Mouse (Mus musculus) bone marrow, adult 2 months (tissue): ENCODE results near the gene 2210011C24Rik. TPM values are rescaled to one million over a fixed set of nuclear protein-coding genes. Genes with fewer than 3 reads are reported as not detected.
"Not testable (repeated sequence)": the region's sequence is repeated elsewhere in the genome, so short reads cannot be mapped to it uniquely, and the experiment has no call there.

ENCODE experiments used
- H3K27ac ChIP-seq: fragments of 200-500 bp; 2 replicates; pipeline ENCODE4 v1.5.1; 2012; ENCODE audit warnings: low read depth, mild to moderate bottlenecking, control low read depth, inconsistent platforms, low read length; ENCODE audit not compliant: control insufficient read depth, poor library complexity, insufficient read depth
- H3K4me1 ChIP-seq: fragments of 200-500 bp; 2 replicates; pipeline ENCODE4 v1.6.1; 2011; ENCODE audit warnings: low read length; ENCODE audit not compliant: control insufficient read depth, insufficient read depth
- H3K4me3 ChIP-seq: fragments of 200-500 bp; replicated peaks from 2 replicates; pipeline ENCODE3; 2011; ENCODE audit warnings: mild to moderate bottlenecking, low read depth, low read length, control low read depth; ENCODE audit not compliant: control insufficient read depth
- CTCF ChIP-seq: fragments of 200-500 bp; IDR thresholded peaks from 2 replicates; pipeline ENCODE4 v1.5.1; 2011; ENCODE audit warnings: low read length, control low read depth; ENCODE audit not compliant: control insufficient read depth, insufficient read depth
- POLR2A ChIP-seq: fragments of 200-500 bp; IDR thresholded peaks from 2 replicates; pipeline ENCODE4 v1.6.1; 2011; ENCODE audit warnings: low read depth, mild to moderate bottlenecking, control low read depth, low read length, borderline replicate concordance; ENCODE audit not compliant: control insufficient read depth
- WGBS: fragments of 180-500 bp; shearing (Covaris S2); methylation state at CpG from one replicate; pipeline ENCODE4 v1.1.7; 2018; 5-methylcytosine and 5-hydroxymethylcytosine counted together
- polyA plus RNA-seq: library from polyadenylated mRNA; stranded (reverse); fragments of >200 nt; gene quantifications from 2 replicates; pipeline ENCODE4 v1.2.4, GENCODE M21; 2011; ENCODE audit warnings: low replicate concordance; ENCODE audit not compliant: missing spikeins, insufficient read depth, insufficient read length

Gene 2210011C24Rik
- polyA plus RNA-seq, 1 experiment: not detected

DNA sequence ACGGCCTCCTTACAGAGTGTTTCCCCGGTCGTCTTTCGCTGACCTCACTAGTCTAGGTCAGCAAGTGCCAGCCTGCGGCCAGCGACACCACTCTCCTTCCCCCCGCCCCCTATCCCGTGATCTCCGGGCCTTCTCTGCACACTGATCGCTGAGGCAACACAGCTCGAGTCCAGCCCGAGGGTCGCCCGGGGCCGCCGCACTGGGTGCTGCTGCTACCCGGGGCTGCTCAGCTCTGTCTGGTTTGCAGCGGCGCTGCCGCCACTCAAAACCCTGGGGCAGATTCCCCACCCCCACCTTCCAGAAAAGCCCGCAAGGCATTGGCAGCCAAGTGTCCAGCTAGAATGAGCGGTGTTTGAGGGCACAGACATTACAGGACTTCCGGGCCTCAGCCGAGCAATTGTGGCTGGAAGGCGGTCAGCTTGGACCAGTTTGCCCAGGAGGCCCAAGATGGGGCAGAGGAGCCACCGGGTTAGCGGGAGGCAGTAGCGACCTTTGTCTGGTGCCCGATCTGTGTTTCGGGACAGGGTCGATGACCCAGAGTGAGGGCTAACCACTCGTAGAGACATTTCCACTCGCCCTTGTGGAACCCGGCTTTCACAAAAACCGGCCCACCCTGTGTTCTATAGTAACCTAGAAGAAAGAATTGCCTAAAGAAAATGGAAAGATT, 661 bp upstream of the 2210011C24Rik start:
- no peak overlapping the region for H3K27ac ChIP-seq
- 24% methylated on average over 35 of the region's 35 CpGs for WGBS
- no peak overlapping the region for H3K4me3 ChIP-seq
- TF ChIP-seq CTCF (no peak), POLR2A (no peak)
- no peaks in the 10 kb centered on the region for H3K4me1 ChIP-seq

GRCm38 (mm10) chr8:84010625-84011611, 1.1 kb downstream of the 2210011C24Rik start:
- WGBS: 3% methylated on average over 83 of the region's 83 CpGs
- TF ChIP-seq CTCF: peak; percentile 55; the same call in 1 of the 2 replicates
- no peak for TF ChIP-seq POLR2A

DNA sequence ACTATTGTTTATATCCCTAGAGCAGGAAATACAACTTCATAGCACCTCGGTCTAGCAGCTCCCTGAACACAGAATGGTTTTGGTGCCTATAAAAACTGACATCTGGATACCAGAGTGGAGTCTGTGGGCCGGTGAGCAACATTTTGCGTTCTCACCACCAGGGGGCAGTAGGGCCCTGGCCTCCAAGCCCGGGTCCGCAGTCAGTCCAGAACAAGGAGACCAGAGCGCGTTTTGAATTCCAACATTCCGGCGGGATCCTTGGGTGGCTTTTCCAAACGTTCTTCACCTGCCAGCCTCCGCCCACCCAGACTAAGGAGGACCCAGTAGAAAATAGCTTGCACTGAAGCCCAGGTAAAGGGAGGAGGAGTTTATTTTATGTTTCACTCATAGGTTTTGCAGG, 2.1 kb downstream of the 2210011C24Rik start:
- H3K27ac ChIP-seq: no peak overlapping the region
- WGBS: 1% methylated on average over 11 of the region's 11 CpGs
- H3K4me3 ChIP-seq: no peak overlapping the region
- no peaks in the 10 kb centered on the region for H3K4me1 ChIP-seq
- TF ChIP-seq POLR2A: no peak
- TF ChIP-seq CTCF: peak; percentile 97

More at GRCm38 (mm10) chr8:84010625-84011611, 1.1 kb downstream of the 2210011C24Rik start:
- Histone ChIP-seq H3K4me3 (peak overlapping the region; percentile 44), H3K27ac (no peak overlapping the region; the same call in 1 of the 2 replicates), H3K4me1 (no peaks in the 10 kb centered on the region)

DNA sequence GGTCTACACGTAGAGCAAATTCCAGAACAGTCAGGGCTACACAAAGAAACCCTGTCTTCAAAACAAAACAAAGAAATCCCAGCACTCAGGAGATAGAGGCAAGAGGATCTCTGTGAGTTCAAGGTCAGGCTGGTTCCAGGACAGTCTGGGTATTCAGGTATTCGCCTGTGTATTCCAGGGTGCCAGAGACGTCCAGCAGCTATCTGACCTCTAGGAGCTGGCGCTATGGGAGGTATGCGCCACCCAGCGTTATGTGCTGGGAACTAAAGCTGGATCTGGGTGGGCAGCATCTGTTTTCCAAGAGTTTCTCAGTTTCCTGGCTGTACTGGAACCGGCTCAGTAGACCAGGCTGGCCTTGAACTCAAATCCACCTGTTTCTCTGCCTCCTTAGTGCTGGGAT, 3.6 kb downstream of the 2210011C24Rik start:
- WGBS: 67% methylated on average over 7 of the region's 7 CpGs
- no peak overlapping the region for H3K27ac ChIP-seq
- TF ChIP-seq CTCF: no peak
- no peak for TF ChIP-seq POLR2A
- H3K4me1 ChIP-seq: no peaks in the 10 kb centered on the region
- H3K4me3 ChIP-seq: no peak overlapping the region

DNA sequence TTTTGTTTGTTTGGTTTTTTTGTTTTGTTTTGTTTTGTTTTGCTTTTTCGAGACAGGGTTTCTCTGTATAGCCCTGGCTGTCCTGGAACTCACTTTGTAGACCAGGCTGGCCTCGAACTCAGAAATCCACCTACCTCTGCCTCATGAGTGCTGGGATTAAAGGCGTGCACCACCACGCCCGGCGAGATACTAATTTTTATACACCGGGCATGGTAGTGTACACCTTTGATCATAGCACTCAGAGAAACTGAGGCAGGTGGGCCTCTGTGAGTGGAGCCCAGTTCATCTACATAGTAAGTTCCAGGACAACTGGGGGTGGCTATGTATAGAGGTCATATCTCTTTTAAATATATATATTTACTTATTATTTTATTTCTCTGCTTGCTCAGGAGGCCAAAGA, 6.5 kb downstream of the 2210011C24Rik start:
- 89% methylated on average over 7 of the region's 7 CpGs for WGBS
- H3K4me1 ChIP-seq, H3K27ac ChIP-seq, H3K4me3 ChIP-seq: not testable (repeated sequence)

DNA sequence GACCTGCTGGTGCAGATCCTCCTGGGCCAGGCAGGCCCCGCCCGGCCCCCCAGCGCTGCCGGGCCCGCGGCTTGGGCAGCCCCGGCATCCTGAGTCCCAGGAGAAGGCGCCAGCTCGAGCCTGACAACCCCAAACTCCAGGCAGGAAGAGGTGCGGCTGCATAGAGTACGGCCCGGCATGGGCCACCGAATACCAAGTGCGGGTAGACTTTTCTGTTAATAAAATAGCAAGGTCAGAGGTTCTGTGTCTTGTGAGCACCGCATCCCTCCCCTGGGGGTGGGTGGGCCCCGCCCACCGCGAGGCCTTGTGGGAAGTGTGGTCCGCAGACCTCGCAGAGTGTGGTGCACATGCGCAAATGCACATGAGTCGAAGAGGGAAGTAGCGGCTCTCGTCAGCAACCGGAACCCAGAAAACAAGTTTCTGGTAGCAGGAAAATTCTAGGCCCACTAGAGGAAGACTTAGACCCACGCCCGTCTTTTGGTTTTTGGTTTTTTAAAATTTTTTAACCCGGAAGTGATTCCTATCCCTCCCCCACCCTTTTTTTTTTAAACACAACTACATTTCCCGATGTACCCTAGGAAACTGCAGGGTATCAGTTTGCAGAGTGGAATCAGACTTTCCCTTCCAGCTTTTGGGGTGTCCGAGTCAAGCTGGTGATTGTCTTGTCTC, 7.3 kb downstream of the 2210011C24Rik start:
- Histone ChIP-seq H3K4me1 (no peaks in the 10 kb centered on the region), H3K27ac (peak overlapping the region; percentile 65), H3K4me3 (peak overlapping the region; percentile 79)
- WGBS: 1% methylated on average over 30 of the region's 30 CpGs
- TF ChIP-seq CTCF: no peak
- TF ChIP-seq POLR2A: peak; percentile 46; the same call in 1 of the 2 replicates

- peaks cover 2% of the 10 kb centered on the region; the same call in 1 of the 2 replicates for H3K4me1 ChIP-seq
- no peak overlapping the region for H3K27ac ChIP-seq
- no peak overlapping the region for H3K4me3 ChIP-seq
- no peak for TF ChIP-seq CTCF
- no peak for TF ChIP-seq POLR2A
- WGBS: 66% methylated on average over 6 of the region's 6 CpGs
These were observed 8.2 kb downstream of the 2210011C24Rik start for GRCm38 (mm10) chr8:84003612-84004246.
